Mouse (Mus musculus): ENCODE measurements at regions not wholly inside any gene's neighbourhood (a gene's known extent, or its start where the extent isn't known, plus 50 kb on each side); places are given as distances from the start of the nearest gene placed in this dataset.

- no peak; the same call in 1 of the 2 replicates for ATAC-seq (ENCODE audit: borderline replicate concordance, extremely low read depth, low FRiP score, low TSS enrichment)
- H3K4me2 ChIP-seq = no peak overlapping the region
- no peaks in the 10 kb centered on the region for H3K27me3 ChIP-seq
- H3K4me3 ChIP-seq = no peak overlapping the region
- H3K9ac ChIP-seq = no peak overlapping the region
- H3K27ac ChIP-seq = no peak overlapping the region
- no peaks in the 10 kb centered on the region for H3K36me3 ChIP-seq
- H3K9me3 ChIP-seq = no peaks in the 10 kb centered on the region
- no peaks in the 10 kb centered on the region for H3K4me1 ChIP-seq
- WGBS = 59% methylated on average over 2 of the region's 2 CpGs
These were observed 284.9 kb upstream of the Adgra3 start for GRCm38 (mm10) chr5:50343681-50344080.

- 57% methylated on average over 1 of the region's 1 CpGs for WGBS
These were observed 250.7 kb upstream of the Adgra3 start for GRCm38 (mm10) chr5:50309491-50309890.

GRCm38 (mm10) chr5:50303859-50304480, 245.2 kb upstream of the Adgra3 start:
- H3K4me2 ChIP-seq = no peak overlapping the region
- 58% methylated on average over 1 of the region's 1 CpGs for whole genome bisulfite sequencing
- no peak overlapping the region for H3K27ac ChIP-seq
- no peaks in the 10 kb centered on the region for H3K4me1 ChIP-seq
- no peak overlapping the region for H3K4me3 ChIP-seq
- ATAC-seq (ENCODE audit: borderline replicate concordance, extremely low read depth, low FRiP score, low TSS enrichment) = no peak
- no peaks in the 10 kb centered on the region for H3K36me3 ChIP-seq
- no peaks in the 10 kb centered on the region for H3K9me3 ChIP-seq
- H3K9ac ChIP-seq = no peak overlapping the region
- H3K27me3 ChIP-seq = no peaks in the 10 kb centered on the region

More at GRCm38 (mm10) chr5:50309491-50309890, 250.7 kb upstream of the Adgra3 start:
- Histone ChIP-seq H3K4me3 (no peak overlapping the region), H3K27me3 (no peaks in the 10 kb centered on the region), H3K9me3 (no peaks in the 10 kb centered on the region), H3K4me1 (no peaks in the 10 kb centered on the region), H3K27ac (no peak overlapping the region), H3K4me2 (no peak overlapping the region), H3K36me3 (no peaks in the 10 kb centered on the region), H3K9ac (no peak overlapping the region)
- no peak for ATAC-seq (ENCODE audit: borderline replicate concordance, extremely low read depth, low FRiP score, low TSS enrichment)

- no peaks in the 10 kb centered on the region for H3K27me3 ChIP-seq
- no peaks in the 10 kb centered on the region for H3K4me1 ChIP-seq
- H3K36me3 ChIP-seq = no peaks in the 10 kb centered on the region
- no peaks in the 10 kb centered on the region for H3K9me3 ChIP-seq
- WGBS = 56% methylated on average over 3 of the region's 3 CpGs
- no peak overlapping the region for H3K9ac ChIP-seq
- H3K4me2 ChIP-seq = no peak overlapping the region
- ATAC-seq (ENCODE audit: borderline replicate concordance, extremely low read depth, low FRiP score, low TSS enrichment) = no peak
- H3K27ac ChIP-seq = no peak overlapping the region
- no peak overlapping the region for H3K4me3 ChIP-seq
These were observed 235.0 kb upstream of the Adgra3 start for GRCm38 (mm10) chr5:50293794-50294193.

- Histone ChIP-seq H3K9ac (no peak overlapping the region), H3K36me3 (no peaks in the 10 kb centered on the region), H3K9me3 (no peaks in the 10 kb centered on the region), H3K4me3 (no peak overlapping the region), H3K4me1 (no peaks in the 10 kb centered on the region), H3K27me3 (no peaks in the 10 kb centered on the region), H3K27ac (no peak overlapping the region), H3K4me2 (no peak overlapping the region)
- no peak for ATAC-seq (ENCODE audit: borderline replicate concordance, extremely low read depth, low FRiP score, low TSS enrichment)
- WGBS = 84% methylated on average over 2 of the region's 2 CpGs
These were observed 232.1 kb upstream of the Adgra3 start for GRCm38 (mm10) chr5:50290879-50291410.

- 67% methylated on average over 2 of the region's 2 CpGs for WGBS
- no peak for ATAC-seq (ENCODE audit: borderline replicate concordance, extremely low read depth, low FRiP score, low TSS enrichment)
- H3K4me1 ChIP-seq = no peaks in the 10 kb centered on the region
- no peaks in the 10 kb centered on the region for H3K27me3 ChIP-seq
- no peaks in the 10 kb centered on the region for H3K9me3 ChIP-seq
- no peaks in the 10 kb centered on the region for H3K36me3 ChIP-seq
- H3K27ac ChIP-seq = no peak overlapping the region
- no peak overlapping the region for H3K9ac ChIP-seq
- no peak overlapping the region for H3K4me3 ChIP-seq
- no peak overlapping the region for H3K4me2 ChIP-seq
These were observed 201.6 kb upstream of the Adgra3 start for GRCm38 (mm10) chr5:50260417-50260816.

GRCm38 (mm10) chr5:50258017-50258416, 199.2 kb upstream of the Adgra3 start:
- Histone ChIP-seq H3K4me3 (no peak overlapping the region), H3K27ac (no peak overlapping the region), H3K36me3 (no peaks in the 10 kb centered on the region), H3K9me3 (no peaks in the 10 kb centered on the region), H3K27me3 (no peaks in the 10 kb centered on the region), H3K9ac (no peak overlapping the region), H3K4me1 (no peaks in the 10 kb centered on the region), H3K4me2 (no peak overlapping the region)
- no peak for ATAC-seq (ENCODE audit: borderline replicate concordance, extremely low read depth, low FRiP score, low TSS enrichment)
- 89% methylated on average over 1 of the region's 1 CpGs for WGBS

- no peaks in the 10 kb centered on the region for H3K36me3 ChIP-seq
- no peak overlapping the region for H3K4me3 ChIP-seq
- no peaks in the 10 kb centered on the region for H3K4me1 ChIP-seq
- no peak overlapping the region for H3K27ac ChIP-seq
- no peak overlapping the region for H3K4me2 ChIP-seq
- H3K27me3 ChIP-seq = no peaks in the 10 kb centered on the region
- H3K9me3 ChIP-seq = no peaks in the 10 kb centered on the region
- no peak overlapping the region for H3K9ac ChIP-seq
- ATAC-seq (ENCODE audit: borderline replicate concordance, extremely low read depth, low FRiP score, low TSS enrichment) = no peak
- WGBS = 87% methylated on average over 2 of the region's 2 CpGs
These were observed 175.3 kb upstream of the Adgra3 start for GRCm38 (mm10) chr5:50234111-50234510.

- Histone ChIP-seq H3K27ac (no peak overlapping the region), H3K27me3 (no peaks in the 10 kb centered on the region), H3K4me3 (no peak overlapping the region), H3K4me1 (no peaks in the 10 kb centered on the region), H3K4me2 (no peak overlapping the region), H3K36me3 (no peaks in the 10 kb centered on the region), H3K9ac (no peak overlapping the region), H3K9me3 (no peaks in the 10 kb centered on the region)
- WGBS = 20% methylated on average over 4 of the region's 4 CpGs
- ATAC-seq (ENCODE audit: borderline replicate concordance, extremely low read depth, low FRiP score, low TSS enrichment) = no peak
These were observed 158.2 kb upstream of the Adgra3 start for GRCm38 (mm10) chr5:50216956-50217355.

- H3K4me2 ChIP-seq = no peak overlapping the region
- H3K4me3 ChIP-seq = no peak overlapping the region
- no peaks in the 10 kb centered on the region for H3K9me3 ChIP-seq
- H3K27me3 ChIP-seq = no peaks in the 10 kb centered on the region
- no peak for ATAC-seq (ENCODE audit: borderline replicate concordance, extremely low read depth, low FRiP score, low TSS enrichment)
- no peak overlapping the region for H3K9ac ChIP-seq
- WGBS = 27% methylated on average over 5 of the region's 5 CpGs
- no peaks in the 10 kb centered on the region for H3K4me1 ChIP-seq
- no peak overlapping the region for H3K27ac ChIP-seq
- no peaks in the 10 kb centered on the region for H3K36me3 ChIP-seq
These were observed 157.2 kb upstream of the Adgra3 start for GRCm38 (mm10) chr5:50215960-50216359.

- Histone ChIP-seq H3K27me3 (no peaks in the 10 kb centered on the region), H3K27ac (peak overlapping the region; percentile 45), H3K36me3 (no peaks in the 10 kb centered on the region), H3K9ac (no peak overlapping the region), H3K9me3 (no peaks in the 10 kb centered on the region), H3K4me1 (peaks cover 12% of the 10 kb centered on the region), H3K4me3 (no peak overlapping the region), H3K4me2 (no peak overlapping the region)
- peak; percentile 33; the same call in 1 of the 2 replicates for ATAC-seq (ENCODE audit: borderline replicate concordance, extremely low read depth, low FRiP score, low TSS enrichment)
- 37% methylated on average over 7 of the region's 7 CpGs for WGBS
These were observed 143.7 kb upstream of the Adgra3 start for GRCm38 (mm10) chr5:50202307-50203010.

GRCm38 (mm10) chr5:50196423-50196822, 137.6 kb upstream of the Adgra3 start:
- Histone ChIP-seq H3K27ac (no peak overlapping the region), H3K9ac (no peak overlapping the region), H3K4me2 (no peak overlapping the region), H3K4me1 (no peaks in the 10 kb centered on the region), H3K9me3 (no peaks in the 10 kb centered on the region), H3K27me3 (no peaks in the 10 kb centered on the region), H3K4me3 (no peak overlapping the region), H3K36me3 (no peaks in the 10 kb centered on the region)
- WGBS = 83% methylated on average over 3 of the region's 3 CpGs
- no peak for ATAC-seq (ENCODE audit: borderline replicate concordance, extremely low read depth, low FRiP score, low TSS enrichment)

Measured in lung, embryonic 15.5 days (tissue).